Mouse (Mus musculus): Measurements from ENCODE around the gene Clcf1. TPM values are rescaled to one million over a fixed set of nuclear protein-coding genes. Genes with fewer than 3 reads are reported as not detected.

Clcf1 gene
- polyA plus RNA-seq, 1 experiment from 2014 or later = 0.78 TPM

- 71% methylated on average over 6 of the region's 6 CpGs for WGBS
Observed at GRCm38 (mm10) chr19:4262756-4263155, 48.7 kb downstream of the Clcf1 start.

DNA sequence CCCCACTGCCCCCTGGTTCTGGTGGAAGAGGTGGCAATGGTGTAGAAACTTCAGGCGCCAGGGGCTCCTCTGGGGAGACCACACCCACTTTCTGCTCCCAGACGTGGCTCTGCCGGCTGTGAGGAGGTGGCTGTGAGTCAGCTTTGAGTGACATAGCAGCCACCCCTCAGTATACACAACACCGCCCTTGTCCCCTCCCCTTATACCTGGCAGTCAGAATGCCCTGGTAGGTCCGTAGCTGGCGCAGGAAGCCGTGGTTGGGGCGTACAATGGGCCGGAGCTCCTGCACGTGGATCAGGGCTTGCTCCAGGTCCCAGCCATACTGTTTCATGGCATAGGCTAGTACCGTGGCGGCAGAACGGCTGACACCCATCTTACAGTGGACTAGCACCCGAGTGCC, 49.7 kb downstream of the Clcf1 start:
- Histone ChIP-seq H3K27me3 (replicated peaks) (no peaks in the 10 kb centered on the region; the same call in 1 of the 2 replicates), H3K4me2 (no peak overlapping the region), H3K4me3 (replicated peaks) (no peak overlapping the region), H3K27ac (replicated peaks) (no peak overlapping the region), H3K9me3 (replicated peaks) (no peaks in the 10 kb centered on the region), H3K4me1 (peaks cover 4% of the 10 kb centered on the region), H3K36me3 (no peaks in the 10 kb centered on the region), H3K9ac (replicated peaks) (no peak overlapping the region)
- ATAC-seq (ENCODE audit: low FRiP score) = no peak
- 72% methylated on average over 14 of the region's 14 CpGs for WGBS

More at GRCm38 (mm10) chr19:4262756-4263155, 48.7 kb downstream of the Clcf1 start:
- Histone ChIP-seq H3K27me3 (replicated peaks) (no peaks in the 10 kb centered on the region), H3K27ac (replicated peaks) (no peak overlapping the region), H3K9me3 (replicated peaks) (no peaks in the 10 kb centered on the region), H3K4me1 (peaks cover 4% of the 10 kb centered on the region), H3K9ac (replicated peaks) (no peak overlapping the region), H3K36me3 (no peaks in the 10 kb centered on the region), H3K4me3 (replicated peaks) (no peak overlapping the region), H3K4me2 (no peak overlapping the region)
- no peak for ATAC-seq (ENCODE audit: low FRiP score)

DNA sequence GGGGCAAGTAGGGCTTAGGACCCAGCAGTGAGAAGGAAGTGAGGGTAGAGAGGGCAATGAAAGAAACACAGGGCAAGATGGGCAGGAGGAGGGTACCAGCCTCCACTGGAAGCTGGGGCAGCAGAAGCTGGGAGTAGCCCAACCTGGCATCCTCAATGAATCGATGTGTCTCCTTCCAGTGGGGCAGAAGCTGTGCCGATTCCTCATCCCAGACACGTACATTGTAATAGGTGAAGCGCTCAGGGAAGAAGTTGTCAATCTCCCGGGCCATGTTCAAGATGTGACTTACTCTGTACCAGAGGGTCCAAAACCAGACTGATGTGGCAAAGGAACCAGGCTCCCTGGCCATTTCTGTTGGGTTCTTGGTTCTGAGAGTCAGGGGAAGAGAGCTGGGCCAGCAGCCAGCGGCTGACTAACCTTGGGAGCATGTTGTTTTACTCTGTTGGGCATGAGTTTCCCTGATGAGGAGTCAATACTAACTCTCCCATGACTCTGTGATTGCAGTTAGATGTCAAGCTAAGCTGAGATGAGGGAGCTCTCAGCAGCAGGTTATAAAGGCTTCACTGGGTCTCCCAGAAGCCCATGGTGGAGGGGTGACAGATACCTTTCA, 50.2 kb downstream of the Clcf1 start:
- Histone ChIP-seq H3K4me2 (no peak overlapping the region), H3K27me3 (replicated peaks) (peaks cover 5% of the 10 kb centered on the region; the same call in 1 of the 2 replicates), H3K4me1 (peaks cover 10% of the 10 kb centered on the region), H3K9me3 (replicated peaks) (no peaks in the 10 kb centered on the region), H3K27ac (replicated peaks) (no peak overlapping the region), H3K4me3 (replicated peaks) (no peak overlapping the region), H3K36me3 (no peaks in the 10 kb centered on the region), H3K9ac (replicated peaks) (no peak overlapping the region)
- WGBS = 92% methylated on average over 6 of the region's 6 CpGs
- ATAC-seq (ENCODE audit: low FRiP score) = no peak

GRCm38 (mm10) chr19:4265956-4266355, 51.9 kb downstream of the Clcf1 start:
- H3K9me3 ChIP-seq (replicated peaks) = no peaks in the 10 kb centered on the region
- H3K4me1 ChIP-seq = peaks cover 12% of the 10 kb centered on the region
- no peak overlapping the region for H3K9ac ChIP-seq (replicated peaks)
- no peak for ATAC-seq (ENCODE audit: low FRiP score)
- 67% methylated on average over 4 of the region's 4 CpGs for WGBS
- peaks cover 10% of the 10 kb centered on the region for H3K36me3 ChIP-seq
- H3K4me2 ChIP-seq = no peak overlapping the region
- no peak overlapping the region for H3K4me3 ChIP-seq (replicated peaks)
- H3K27me3 ChIP-seq (replicated peaks) = peaks cover 15% of the 10 kb centered on the region
- H3K27ac ChIP-seq (replicated peaks) = no peak overlapping the region

GRCm38 (mm10) chr19:4268566-4269361, 54.7 kb downstream of the Clcf1 start, which contains the start of gene Ssh3:
Ssh3 (minus strand) TSS chr19:4269180.
- Histone ChIP-seq H3K4me1 (peaks cover 12% of the 10 kb centered on the region), H3K4me3 (replicated peaks) (peak within 1 kb of the TSS; percentile 40), H3K27ac (replicated peaks) (no peak within 1 kb of the TSS), H3K27me3 (replicated peaks) (peaks cover 20% of the 10 kb centered on the region), H3K9me3 (replicated peaks) (no peaks in the 10 kb centered on the region), H3K9ac (replicated peaks) (peak within 1 kb of the TSS; percentile 47), H3K36me3 (peaks cover 28% of the 10 kb centered on the region), H3K4me2 (peak within 1 kb of the TSS; percentile 60)
- ATAC-seq (ENCODE audit: low FRiP score) = peak; percentile 74; the same call in 1 of the 2 replicates
- 7% methylated on average over 46 of the region's 46 CpGs for WGBS

- 70% methylated on average over 6 of the region's 6 CpGs for WGBS
- H3K27ac ChIP-seq (replicated peaks) = no peak overlapping the region
Observed at GRCm38 (mm10) chr19:4270187-4270586, 56.1 kb downstream of the Clcf1 start.

GRCm38 (mm10) chr19:4270972-4271371, 56.9 kb downstream of the Clcf1 start:
- Histone ChIP-seq H3K9me3 (replicated peaks) (no peaks in the 10 kb centered on the region), H3K4me3 (replicated peaks) (no peak overlapping the region), H3K27ac (replicated peaks) (no peak overlapping the region), H3K4me1 (peaks cover 12% of the 10 kb centered on the region), H3K4me2 (no peak overlapping the region), H3K36me3 (peaks cover 30% of the 10 kb centered on the region), H3K27me3 (replicated peaks) (peaks cover 20% of the 10 kb centered on the region), H3K9ac (replicated peaks) (no peak overlapping the region)
- no peak for ATAC-seq (ENCODE audit: low FRiP score)
- WGBS = 94% methylated on average over 11 of the region's 11 CpGs

More at GRCm38 (mm10) chr19:4270187-4270586, 56.1 kb downstream of the Clcf1 start:
- Histone ChIP-seq H3K27me3 (replicated peaks) (peaks cover 20% of the 10 kb centered on the region), H3K4me2 (no peak overlapping the region), H3K4me3 (replicated peaks) (no peak overlapping the region), H3K9ac (replicated peaks) (no peak overlapping the region), H3K9me3 (replicated peaks) (no peaks in the 10 kb centered on the region), H3K36me3 (peaks cover 29% of the 10 kb centered on the region), H3K4me1 (peaks cover 12% of the 10 kb centered on the region)
- ATAC-seq (ENCODE audit: low FRiP score) = no peak

Small RNA genes lying within 50 kb of the gene (microRNA-seq; reads per million reads assigned to microRNA genes)
- gene Gm26115 (not detected), gene Mir6985 (not detected)

Other genes starting within 250 kb of the Clcf1 start
- 0.20 and 1.6 TPM in 2 replicates for gene Aldh3b2, start 241.9 kb upstream of the Clcf1 start, polyA plus RNA-seq (2015; fragmentation: Nextera tagmentation; extraction: Ambion mirVana)
- gene Acy3, start 227.7 kb upstream of the Clcf1 start, polyA plus RNA-seq (2015; fragmentation: Nextera tagmentation; extraction: Ambion mirVana) = 2.8 and 4.6 TPM in 2 replicates
- 0.08 TPM in 1 of 2 replicates, not detected in the other for gene Tbx10, start 221.5 kb upstream of the Clcf1 start, polyA plus RNA-seq (2015; fragmentation: Nextera tagmentation; extraction: Ambion mirVana)
- 26.1 and 26.8 TPM in 2 replicates for gene Nudt8, start 213.7 kb upstream of the Clcf1 start, polyA plus RNA-seq (2015; fragmentation: Nextera tagmentation; extraction: Ambion mirVana)
- 4.5 and 5.7 TPM in 2 replicates for gene Gm49405, start 213.6 kb upstream of the Clcf1 start, polyA plus RNA-seq (2015; fragmentation: Nextera tagmentation; extraction: Ambion mirVana)
- gene Doc2g, start 210.9 kb upstream of the Clcf1 start, polyA plus RNA-seq (2015; fragmentation: Nextera tagmentation; extraction: Ambion mirVana) = 6.0 and 6.7 TPM in 2 replicates
- gene Ndufv1, start 201.4 kb upstream of the Clcf1 start, polyA plus RNA-seq (2015; fragmentation: Nextera tagmentation; extraction: Ambion mirVana) = 262 and 279 TPM in 2 replicates
- 552 and 568 TPM in 2 replicates for gene Gstp1, start 176.3 kb upstream of the Clcf1 start, polyA plus RNA-seq (2015; fragmentation: Nextera tagmentation; extraction: Ambion mirVana)
- gene Gstp2, start 168.2 kb upstream of the Clcf1 start, polyA plus RNA-seq (2015; fragmentation: Nextera tagmentation; extraction: Ambion mirVana) = 1.9 and 7.6 TPM in 2 replicates
- gene Gstp3, start 154.7 kb upstream of the Clcf1 start, polyA plus RNA-seq (2015; fragmentation: Nextera tagmentation; extraction: Ambion mirVana) = 1.1 TPM in 1 of 2 replicates, not detected in the other
- not detected in 2 replicates for gene Cabp2, start 132.7 kb upstream of the Clcf1 start, polyA plus RNA-seq (2015; fragmentation: Nextera tagmentation; extraction: Ambion mirVana)
- gene Cdk2ap2, start 117.1 kb upstream of the Clcf1 start, polyA plus RNA-seq (2015; fragmentation: Nextera tagmentation; extraction: Ambion mirVana) = 88.7 and 99.0 TPM in 2 replicates
- 72.1 and 80.9 TPM in 2 replicates for gene Pitpnm1, start 114.2 kb upstream of the Clcf1 start, polyA plus RNA-seq (2015; fragmentation: Nextera tagmentation; extraction: Ambion mirVana)
- gene Aip, start 88.4 kb upstream of the Clcf1 start, polyA plus RNA-seq (2015; fragmentation: Nextera tagmentation; extraction: Ambion mirVana) = 105 and 111 TPM in 2 replicates
- not detected in 2 replicates for gene Gpr152, start 74.5 kb upstream of the Clcf1 start, polyA plus RNA-seq (2015; fragmentation: Nextera tagmentation; extraction: Ambion mirVana)
- gene Cabp4, start 70.2 kb upstream of the Clcf1 start, polyA plus RNA-seq (2015; fragmentation: Nextera tagmentation; extraction: Ambion mirVana) = 0.20 and 0.28 TPM in 2 replicates
- gene Coro1b, start 65.6 kb upstream of the Clcf1 start, polyA plus RNA-seq (2015; fragmentation: Nextera tagmentation; extraction: Ambion mirVana) = 102 and 141 TPM in 2 replicates
- gene Ptprcap, start 60.6 kb upstream of the Clcf1 start, polyA plus RNA-seq (2015; fragmentation: Nextera tagmentation; extraction: Ambion mirVana) = 1.0 and 52.3 TPM in 2 replicates
- 54.4 and 56.3 TPM in 2 replicates for gene Rps6kb2, start 50.9 kb upstream of the Clcf1 start, polyA plus RNA-seq (2015; fragmentation: Nextera tagmentation; extraction: Ambion mirVana)
- 5.9 and 6.4 TPM in 2 replicates for gene Carns1, start 38.8 kb upstream of the Clcf1 start, polyA plus RNA-seq (2015; fragmentation: Nextera tagmentation; extraction: Ambion mirVana)
- 0.74 and 20.7 TPM in 2 replicates for gene Tbc1d10c, start 23.0 kb upstream of the Clcf1 start, polyA plus RNA-seq (2015; fragmentation: Nextera tagmentation; extraction: Ambion mirVana)
- gene Ppp1ca, start 22.2 kb upstream of the Clcf1 start, polyA plus RNA-seq (2015; fragmentation: Nextera tagmentation; extraction: Ambion mirVana) = 589 and 681 TPM in 2 replicates
- 24.3 and 27.2 TPM in 2 replicates for gene Rad9a, start 12.6 kb upstream of the Clcf1 start, polyA plus RNA-seq (2015; fragmentation: Nextera tagmentation; extraction: Ambion mirVana)
- not detected in 2 replicates for gene AC109138.7, start 119 bp downstream of the Clcf1 start, polyA plus RNA-seq (2015; fragmentation: Nextera tagmentation; extraction: Ambion mirVana)
- 24.7 and 28.0 TPM in 2 replicates for gene Pold4, start 17.7 kb downstream of the Clcf1 start, polyA plus RNA-seq (2015; fragmentation: Nextera tagmentation; extraction: Ambion mirVana)
- gene Ssh3, start 54.9 kb downstream of the Clcf1 start, polyA plus RNA-seq (2015; fragmentation: Nextera tagmentation; extraction: Ambion mirVana) = 19.8 TPM in 2 replicates
- 63.0 and 75.4 TPM in 2 replicates for gene Ankrd13d, start 68.9 kb downstream of the Clcf1 start, polyA plus RNA-seq (2015; fragmentation: Nextera tagmentation; extraction: Ambion mirVana)
- gene Grk2, start 92.0 kb downstream of the Clcf1 start, polyA plus RNA-seq (2015; fragmentation: Nextera tagmentation; extraction: Ambion mirVana) = 26.2 and 31.3 TPM in 2 replicates
- 28.4 and 38.5 TPM in 2 replicates for gene Kdm2a, start 184.0 kb downstream of the Clcf1 start, polyA plus RNA-seq (2015; fragmentation: Nextera tagmentation; extraction: Ambion mirVana)
- 4.5 and 8.7 TPM in 2 replicates for gene Rhod, start 225.2 kb downstream of the Clcf1 start, polyA plus RNA-seq (2015; fragmentation: Nextera tagmentation; extraction: Ambion mirVana)